Mouse (Mus musculus) hindbrain, embryonic 15.5 days (tissue): ENCODE results near the gene Zfp110. TPM values are rescaled to one million over a fixed set of nuclear protein-coding genes. Genes with fewer than 3 reads are reported as not detected.
A peak's percentile ranks its signal among the peaks of the same experiment; 100 is the strongest.
"Not testable (repeated sequence)": the region's sequence is repeated elsewhere in the genome, so short reads cannot be mapped to it uniquely, and the experiment has no call there.

Source experiments
- ATAC-seq: fragments of 200-750 bp; cut with Nextera tagmentation; 2 replicates; pipeline ENCODE4 v1.8.0; 2017; ENCODE audit warnings: low read depth, moderate number of reproducible peaks, moderate TSS enrichment; ENCODE audit not compliant: low FRiP score
- H3K27ac ChIP-seq: fragments of 300-500 bp; sonication (generic); replicated peaks from 2 replicates; pipeline ENCODE4 v1.5.1; 2015; ENCODE audit warnings: mild to moderate bottlenecking, inconsistent platforms
- H3K27me3 ChIP-seq: fragments of 300-500 bp; sonication (generic); 2 replicates; pipeline ENCODE4 v1.6.1; 2015; ENCODE audit warnings: control low read depth, inconsistent platforms
- H3K36me3 ChIP-seq: fragments of 300-500 bp; sonication (generic); 2 replicates; pipeline ENCODE4 v1.6.1; 2015; ENCODE audit warnings: control low read depth, inconsistent platforms
- H3K4me1 ChIP-seq: fragments of 300-500 bp; sonication (generic); replicated peaks from 2 replicates; pipeline ENCODE4 v1.6.1; 2015; ENCODE audit warnings: control low read depth, inconsistent platforms
- H3K4me2 ChIP-seq: fragments of 300-500 bp; sonication (generic); 2 replicates; pipeline ENCODE4 v1.6.1; 2015; ENCODE audit warnings: moderate library complexity, mild to moderate bottlenecking, inconsistent platforms
- H3K4me3 ChIP-seq: fragments of 300-500 bp; sonication (generic); 2 replicates; pipeline ENCODE4 v1.5.1; 2015; ENCODE audit warnings: mild to moderate bottlenecking, inconsistent platforms
- H3K9ac ChIP-seq: fragments of 300-500 bp; sonication (generic); 2 replicates; pipeline ENCODE4 v1.6.1; 2015; ENCODE audit warnings: inconsistent platforms
- H3K9me3 ChIP-seq: fragments of 300-500 bp; sonication (generic); 2 replicates; pipeline ENCODE4 v1.6.1; 2016; ENCODE audit warnings: control low read depth, inconsistent platforms
- WGBS: fragments of 180-500 bp; shearing (Covaris S2); methylation state at CpG from one replicate; pipeline ENCODE4 v1.1.7; 2015; 5-methylcytosine and 5-hydroxymethylcytosine counted together
- polyA plus RNA-seq: library from polyadenylated mRNA; unstranded; fragments of >200 nt; fragmentation: Nextera tagmentation; extraction: Ambion mirVana; gene quantifications from 2 replicates; pipeline ENCODE4 v1.2.1, GENCODE M21; 2015

The Zfp110 gene
- 26.2 and 27.6 TPM in 2 replicates for polyA plus RNA-seq

DNA sequence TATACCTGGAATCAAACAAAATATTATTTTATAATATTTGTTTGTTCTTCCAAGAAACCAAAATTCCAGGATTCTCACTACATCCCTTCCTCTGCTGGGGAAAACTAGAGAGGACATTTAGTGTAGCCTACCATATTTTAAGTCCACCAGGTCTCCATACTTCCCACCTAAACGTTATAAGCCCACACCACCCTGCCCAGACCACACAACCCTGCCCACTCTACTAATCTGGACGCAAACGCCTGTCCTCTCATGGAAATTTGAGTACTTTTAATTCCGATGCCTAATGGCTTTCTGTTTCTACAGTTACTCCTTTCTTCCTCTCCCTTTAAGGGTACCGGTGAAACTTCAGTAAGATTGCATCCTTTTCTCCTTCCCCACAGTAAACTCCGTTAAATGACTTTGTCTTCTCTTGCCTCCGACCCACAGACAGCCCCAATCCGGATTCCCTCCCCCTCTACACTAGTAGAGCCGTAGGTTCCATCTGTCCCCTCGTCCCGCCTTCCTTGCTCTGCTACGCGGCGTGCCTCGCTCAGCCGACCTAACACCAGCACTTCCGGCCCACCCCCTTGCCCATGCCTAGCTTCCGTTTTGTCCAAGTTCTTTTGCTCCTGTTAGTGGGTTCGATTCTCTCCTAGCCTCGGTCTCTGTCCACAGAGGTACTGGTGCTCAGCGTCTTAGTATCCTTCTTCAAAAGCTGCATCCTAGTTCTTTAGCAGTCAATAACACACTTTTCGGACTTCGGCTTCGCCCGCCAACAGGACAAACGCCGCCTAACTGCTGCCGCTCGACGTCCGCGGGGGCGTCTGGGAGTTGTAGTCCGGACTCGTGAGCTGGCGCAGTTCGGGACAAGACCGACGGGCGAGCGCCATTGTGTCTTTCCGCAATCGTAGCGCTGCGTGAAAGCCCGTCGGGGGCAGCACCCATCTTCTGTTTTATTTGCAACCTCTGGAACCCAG, at the start of gene Zfp110:
Gene Zfp110, plus strand, starts transcription at position 600 of the 959 bp plus-strand sequence.
- H3K27me3 ChIP-seq: no peaks in the 10 kb centered on the region
- ATAC-seq: peak; percentile 97
- H3K4me1 ChIP-seq: peaks cover 6% of the 10 kb centered on the region; the same call in 1 of the 2 replicates
- 3% methylated on average over 47 of the region's 47 CpGs for WGBS
- H3K9ac ChIP-seq: peak within 1 kb of the TSS; percentile 40
- peaks cover 35% of the 10 kb centered on the region for H3K9me3 ChIP-seq
- peaks cover 34% of the 10 kb centered on the region for H3K36me3 ChIP-seq
- H3K27ac ChIP-seq: peak within 1 kb of the TSS; percentile 65
- H3K4me2 ChIP-seq: peak within 1 kb of the TSS; percentile 59
- peak within 1 kb of the TSS; percentile 49 for H3K4me3 ChIP-seq

DNA sequence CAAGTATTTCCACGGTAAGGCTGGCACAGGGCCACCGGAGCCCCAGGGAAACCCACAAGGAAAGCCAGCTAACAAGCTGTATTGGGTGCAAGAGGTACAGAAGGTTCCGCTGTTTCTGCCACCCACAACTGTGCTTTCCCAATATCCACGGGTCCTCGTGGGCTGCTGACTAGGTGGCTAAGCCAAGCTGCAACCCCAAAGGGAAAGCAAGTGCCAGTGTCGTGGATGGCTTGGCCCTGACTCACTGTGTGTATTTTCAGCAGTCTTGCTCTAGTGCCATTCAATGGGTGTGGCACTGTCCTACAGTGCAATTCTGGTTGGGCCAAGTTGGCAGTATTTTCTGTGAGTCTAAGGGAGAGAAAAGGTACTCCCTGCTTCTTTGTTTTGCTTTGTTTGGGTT, 47.2 kb upstream of the Zfp110 start:
- ATAC-seq: no peak
- Histone ChIP-seq H3K27ac (no peak overlapping the region), H3K4me3 (no peak overlapping the region), H3K4me2 (no peak overlapping the region), H3K36me3 (no peaks in the 10 kb centered on the region), H3K9me3 (no peaks in the 10 kb centered on the region), H3K27me3 (no peaks in the 10 kb centered on the region), H3K4me1 (no peaks in the 10 kb centered on the region), H3K9ac (no peak overlapping the region)
- 74% methylated on average over 6 of the region's 6 CpGs for WGBS

DNA sequence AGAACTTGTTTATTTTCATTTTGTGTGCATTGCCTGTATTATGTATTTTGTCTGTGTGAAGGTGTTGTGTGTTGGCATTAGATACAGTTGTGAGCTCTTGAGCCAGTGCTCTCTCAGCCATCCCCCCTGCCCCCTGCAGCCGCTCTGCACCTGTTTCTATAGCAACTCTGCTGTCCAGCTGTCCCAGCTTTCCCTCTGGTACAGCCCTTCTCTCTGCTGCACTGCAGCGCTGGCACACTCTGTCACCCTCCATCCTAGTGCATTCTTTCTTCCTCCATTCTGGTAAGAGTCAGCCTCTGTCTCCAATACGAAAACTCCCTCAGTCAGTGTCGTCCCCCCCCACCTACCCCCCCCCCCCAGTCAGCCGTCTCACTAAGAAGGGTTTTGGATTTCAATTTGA, 46.5 kb upstream of the Zfp110 start:
- H3K4me3 ChIP-seq: no peak overlapping the region

DNA sequence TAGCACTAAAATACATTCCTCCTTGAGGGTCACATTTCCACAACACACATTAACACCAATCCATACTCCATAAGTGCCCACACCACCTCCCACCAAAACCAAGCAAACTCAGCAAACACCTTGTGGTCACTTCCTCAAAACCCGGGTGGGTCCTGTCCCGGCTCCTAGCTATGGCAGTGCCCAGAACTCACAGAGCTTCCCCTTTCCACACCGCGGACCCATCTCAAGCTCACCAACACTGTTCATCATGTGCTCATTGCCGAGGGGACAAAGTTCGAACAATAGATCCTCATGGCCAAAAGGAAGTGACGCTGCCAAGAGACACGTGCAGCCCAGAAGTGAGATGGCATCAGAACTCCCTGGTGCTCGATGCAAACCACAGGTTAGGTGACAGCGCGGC, 41.9 kb upstream of the Zfp110 start:
- not testable (repeated sequence) for H3K9me3 ChIP-seq, H3K4me3 ChIP-seq, H3K4me2 ChIP-seq, H3K4me1 ChIP-seq, H3K36me3 ChIP-seq, H3K9ac ChIP-seq, H3K27me3 ChIP-seq, ATAC-seq, H3K27ac ChIP-seq
- 92% methylated on average over 11 of the region's 11 CpGs for WGBS

More for the DNA sequence above, 46.5 kb upstream of the Zfp110 start:
- H3K4me1 ChIP-seq: no peaks in the 10 kb centered on the region
- no peak overlapping the region for H3K27ac ChIP-seq
- peak; percentile 77; the same call in 1 of the 2 replicates for ATAC-seq
- no peak overlapping the region for H3K9ac ChIP-seq
- WGBS: 19% methylated on average over 5 of the region's 5 CpGs
- H3K9me3 ChIP-seq: no peaks in the 10 kb centered on the region
- H3K36me3 ChIP-seq: no peaks in the 10 kb centered on the region
- no peak overlapping the region for H3K4me2 ChIP-seq
- no peaks in the 10 kb centered on the region for H3K27me3 ChIP-seq

DNA sequence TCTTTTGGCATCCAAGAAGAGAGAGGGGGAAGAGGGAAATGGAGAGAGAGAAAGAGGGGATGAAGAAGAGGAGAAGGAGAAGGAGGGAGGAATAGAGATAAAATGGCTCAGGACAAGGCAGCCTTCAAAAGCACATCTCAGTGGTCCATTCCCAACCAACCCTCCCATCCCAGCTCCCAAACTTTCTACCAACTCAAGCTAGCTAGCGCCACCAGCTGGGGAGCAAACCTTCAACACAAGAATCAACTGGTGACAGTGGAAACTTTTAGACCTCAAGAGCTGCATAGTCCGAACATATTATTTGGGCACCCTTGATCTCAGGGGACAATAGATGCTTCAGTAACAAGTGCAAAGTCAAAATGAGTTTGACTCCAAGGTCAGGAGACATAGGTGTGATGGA, 36.6 kb upstream of the Zfp110 start:
- Histone ChIP-seq H3K4me3 (no peak overlapping the region), H3K36me3 (peaks cover 13% of the 10 kb centered on the region; the same call in 1 of the 2 replicates), H3K4me1 (peaks cover 2% of the 10 kb centered on the region), H3K9me3 (peaks cover 4% of the 10 kb centered on the region; the same call in 1 of the 2 replicates), H3K27ac (no peak overlapping the region), H3K4me2 (no peak overlapping the region), H3K27me3 (no peaks in the 10 kb centered on the region), H3K9ac (no peak overlapping the region)
- ATAC-seq: no peak
- 66% methylated on average over 2 of the region's 2 CpGs for whole genome bisulfite sequencing

DNA sequence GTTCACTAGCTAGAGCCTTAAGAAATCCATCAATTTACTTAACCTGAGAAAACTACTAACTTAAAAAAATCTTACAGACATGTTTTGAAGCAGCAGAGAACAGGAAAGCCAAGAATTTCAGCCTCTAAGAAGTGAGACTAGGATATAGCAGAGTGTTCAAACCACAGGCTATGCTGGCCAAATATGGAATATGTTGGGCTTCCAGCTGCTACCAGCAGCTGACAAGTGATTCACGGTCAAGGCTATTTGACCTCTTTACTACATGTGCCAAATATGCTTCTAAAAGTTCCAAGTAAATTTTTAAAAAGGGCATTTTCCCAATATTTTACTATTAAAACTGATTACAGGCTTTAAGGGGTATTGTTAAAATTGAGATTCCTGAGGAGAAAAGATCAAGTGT, 35.0 kb upstream of the Zfp110 start:
- 94% methylated on average over 1 of the region's 1 CpGs for WGBS
- Histone ChIP-seq H3K36me3 (peaks cover 13% of the 10 kb centered on the region; the same call in 1 of the 2 replicates), H3K4me1 (peaks cover 10% of the 10 kb centered on the region), H3K9me3 (peaks cover 4% of the 10 kb centered on the region; the same call in 1 of the 2 replicates), H3K27me3 (no peaks in the 10 kb centered on the region), H3K4me3 (no peak overlapping the region), H3K27ac (no peak overlapping the region), H3K9ac (no peak overlapping the region), H3K4me2 (no peak overlapping the region)
- no peak for ATAC-seq

DNA sequence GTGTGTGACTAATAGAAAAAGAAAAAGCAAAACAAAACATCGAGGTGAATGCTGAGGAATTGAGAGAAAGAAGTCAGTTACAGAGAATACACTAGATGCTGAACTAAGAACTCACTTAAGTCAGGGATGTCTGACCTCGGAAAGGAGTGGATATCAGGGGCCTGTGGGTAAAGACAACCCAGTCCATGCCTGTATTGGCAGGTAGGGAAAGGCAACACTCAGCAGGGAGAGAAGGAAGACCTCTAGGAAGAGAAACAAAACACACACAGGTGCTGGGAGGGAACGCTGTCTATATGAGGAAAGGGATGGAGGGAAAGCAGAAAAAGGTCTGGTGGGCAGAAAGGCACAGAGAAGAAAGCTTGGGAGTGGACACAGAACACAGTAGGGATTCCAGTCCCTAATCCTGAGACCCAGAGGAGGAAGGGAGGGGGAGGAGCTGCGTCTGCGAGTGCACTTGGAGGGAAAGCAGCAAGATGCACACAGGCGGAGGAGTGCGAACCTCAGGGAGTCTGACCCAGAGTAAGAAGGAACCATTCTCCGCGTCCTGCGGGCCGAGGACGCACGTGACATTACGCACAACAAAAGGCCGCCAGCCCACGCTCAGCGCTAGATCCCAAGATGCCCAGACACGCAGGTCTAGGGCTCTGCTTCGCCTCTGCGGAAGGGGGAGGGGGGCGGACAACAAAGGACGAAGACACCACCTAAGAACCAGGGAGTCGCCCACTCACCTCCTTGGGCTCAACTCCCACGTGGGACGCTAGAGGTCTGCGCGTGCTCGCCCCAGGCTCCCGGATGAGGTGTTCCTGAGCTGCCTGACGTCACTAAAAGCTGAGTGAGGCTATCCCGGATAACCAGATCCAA, 31.5 kb upstream of the Zfp110 start, which contains the start of gene Zscan18:
Gene Zscan18, minus strand, starts transcription at position 770 of the 861 bp plus-strand sequence.
- H3K4me2 ChIP-seq: peak within 1 kb of the TSS; percentile 71

DNA sequence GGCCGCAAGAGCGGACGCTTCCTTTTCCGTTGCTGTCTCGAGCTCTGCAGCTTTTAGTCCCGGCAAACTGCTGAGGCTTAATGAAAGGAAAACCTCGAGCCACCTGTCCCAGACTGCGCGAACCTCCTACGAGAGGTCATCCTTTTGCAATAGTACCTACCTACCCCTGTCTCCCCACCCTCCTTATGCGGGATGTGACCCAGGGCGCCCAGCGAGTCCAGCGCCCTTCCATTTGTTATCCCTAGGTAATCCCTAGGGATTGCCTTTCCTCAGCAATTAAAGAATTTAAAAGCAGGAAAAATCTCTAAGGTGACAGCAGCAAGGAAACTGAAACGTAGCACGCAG, 30.9 kb upstream of the Zfp110 start:
- Histone ChIP-seq H3K4me1 (peaks cover 10% of the 10 kb centered on the region), H3K4me2 (peak overlapping the region; percentile 71), H3K27ac (peak overlapping the region; percentile 93), H3K4me3 (peak overlapping the region; percentile 48), H3K9me3 (peaks cover 5% of the 10 kb centered on the region; the same call in 1 of the 2 replicates), H3K27me3 (no peaks in the 10 kb centered on the region), H3K36me3 (peaks cover 30% of the 10 kb centered on the region), H3K9ac (peak overlapping the region; percentile 73)
- 1% methylated on average over 16 of the region's 16 CpGs for WGBS
- ATAC-seq: no peak; the same call in 1 of the 2 replicates

More for the DNA sequence above, 31.5 kb upstream of the Zfp110 start, which contains the start of gene Zscan18:
- H3K9me3 ChIP-seq: no peaks in the 10 kb centered on the region
- ATAC-seq: peak; percentile 98
- H3K4me1 ChIP-seq: peaks cover 10% of the 10 kb centered on the region
- peak within 1 kb of the TSS; percentile 93 for H3K27ac ChIP-seq
- WGBS: 4% methylated on average over 31 of the region's 31 CpGs
- H3K9ac ChIP-seq: peak within 1 kb of the TSS; percentile 73
- peak within 1 kb of the TSS; percentile 48 for H3K4me3 ChIP-seq
- peaks cover 28% of the 10 kb centered on the region for H3K36me3 ChIP-seq
- H3K27me3 ChIP-seq: no peaks in the 10 kb centered on the region

DNA sequence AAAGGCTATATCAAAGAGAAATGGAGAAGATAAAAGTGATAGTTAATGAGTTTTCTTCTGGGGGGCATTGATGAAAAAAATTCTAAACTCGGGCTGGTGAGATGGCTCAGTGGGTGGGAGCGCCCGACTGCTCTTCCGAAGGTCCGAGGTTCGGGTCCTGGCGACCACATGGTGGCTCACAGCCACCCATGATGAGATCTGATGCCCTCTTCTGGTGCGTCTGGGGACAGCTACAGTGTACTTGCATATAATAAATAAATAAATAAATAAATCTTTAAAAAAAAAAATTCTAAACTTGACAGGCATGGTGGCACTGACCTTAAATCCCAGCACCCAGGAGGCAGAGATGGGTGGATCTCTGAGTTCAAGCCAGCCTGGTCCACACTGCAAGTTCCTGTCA, 19.0 kb upstream of the Zfp110 start:
- over 99% methylated on average over 8 of the region's 8 CpGs for WGBS
- ATAC-seq: no peak
- no peaks in the 10 kb centered on the region for H3K27me3 ChIP-seq
- H3K9me3 ChIP-seq: peaks cover 30% of the 10 kb centered on the region
- H3K27ac ChIP-seq: no peak overlapping the region
- no peak overlapping the region for H3K4me3 ChIP-seq
- no peak overlapping the region for H3K9ac ChIP-seq
- no peak overlapping the region for H3K4me2 ChIP-seq
- H3K36me3 ChIP-seq: peaks cover 50% of the 10 kb centered on the region
- peaks cover 13% of the 10 kb centered on the region for H3K4me1 ChIP-seq

DNA sequence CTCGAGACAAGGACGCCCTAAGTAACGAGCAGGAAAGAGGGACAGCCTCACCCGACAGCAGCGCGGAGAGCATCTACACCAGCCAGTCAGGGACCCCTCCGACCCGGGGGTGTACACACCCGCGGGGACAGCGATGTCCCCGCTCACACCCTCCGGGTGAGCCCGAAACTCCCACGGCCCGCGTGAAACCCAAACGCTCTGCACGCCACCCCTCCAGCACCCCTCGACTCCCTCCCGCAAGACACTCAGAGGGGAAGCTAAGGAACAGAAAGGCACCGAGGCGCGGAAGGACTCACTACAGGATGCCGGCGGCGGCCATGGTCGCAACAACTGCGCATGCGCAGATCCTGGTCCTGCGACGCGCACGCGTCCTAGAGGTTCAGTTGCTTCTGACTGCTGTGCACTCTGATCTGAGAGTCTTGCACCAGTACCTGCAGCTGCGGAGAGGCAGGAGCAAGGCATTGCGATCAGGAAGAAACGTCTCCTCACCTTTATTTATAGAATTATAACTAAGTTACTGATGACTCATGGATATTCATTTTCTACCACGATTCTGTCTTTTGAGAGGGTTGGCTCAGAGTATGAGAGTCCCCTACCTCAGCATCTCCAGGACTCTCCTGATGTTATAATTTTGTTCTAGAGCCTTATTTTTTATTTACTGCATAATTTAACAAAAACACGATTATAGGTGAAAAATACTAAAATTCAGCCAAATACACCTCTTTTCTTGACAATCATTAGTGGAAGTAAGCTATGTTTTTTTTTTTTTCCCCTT, 15.9 kb upstream of the Zfp110 start, which contains the start of gene Zfp329:
Gene Zfp329, minus strand, starts transcription at position 338 of the 775 bp plus-strand sequence.
- Histone ChIP-seq H3K9me3 (peaks cover 14% of the 10 kb centered on the region; the same call in 1 of the 2 replicates), H3K9ac (peak within 1 kb of the TSS; percentile 91), H3K4me1 (peaks cover 13% of the 10 kb centered on the region), H3K4me2 (peak within 1 kb of the TSS; percentile 72), H3K4me3 (peak within 1 kb of the TSS; percentile 88), H3K36me3 (peaks cover 24% of the 10 kb centered on the region), H3K27me3 (no peaks in the 10 kb centered on the region), H3K27ac (peak within 1 kb of the TSS; percentile 96)
- under 1% methylated on average over 40 of the region's 40 CpGs for WGBS
- peak; percentile 98 for ATAC-seq

DNA sequence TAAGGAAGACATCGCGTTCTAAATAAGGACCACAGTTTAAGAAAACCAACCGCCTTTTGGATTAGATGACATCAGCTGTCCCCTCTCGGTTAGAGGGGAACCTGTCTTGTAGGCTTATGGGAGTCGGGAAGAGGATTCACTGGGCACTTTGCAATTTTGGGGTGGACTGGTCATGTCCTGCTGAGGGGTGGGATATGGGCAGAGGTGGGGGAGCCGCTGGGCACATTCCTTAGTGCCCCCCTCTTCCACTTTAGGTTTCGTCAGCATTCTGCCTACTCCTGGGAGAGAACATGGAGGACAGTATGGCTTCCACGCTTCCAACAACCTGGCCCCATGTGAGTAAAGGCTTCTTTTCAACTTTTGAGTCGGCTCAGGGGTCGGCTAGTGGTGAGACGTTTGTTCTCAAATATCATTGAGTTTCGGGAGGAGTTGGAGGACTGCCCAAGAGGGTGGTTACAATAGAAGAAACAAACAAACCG, 671 bp downstream of the Zfp110 start:
- ATAC-seq: peak; percentile 74
- no peaks in the 10 kb centered on the region for H3K27me3 ChIP-seq
- H3K27ac ChIP-seq: peak overlapping the region; percentile 65
- 38% methylated on average over 13 of the region's 13 CpGs for whole genome bisulfite sequencing
- peaks cover 40% of the 10 kb centered on the region for H3K36me3 ChIP-seq
- H3K4me2 ChIP-seq: peak overlapping the region; percentile 59
- peaks cover 6% of the 10 kb centered on the region; the same call in 1 of the 2 replicates for H3K4me1 ChIP-seq
- H3K9me3 ChIP-seq: peaks cover 41% of the 10 kb centered on the region
- H3K9ac ChIP-seq: peak overlapping the region; percentile 40
- H3K4me3 ChIP-seq: peak overlapping the region; percentile 49
